Mouse (Mus musculus): ENCODE results near the gene Srpk1. TPM values are rescaled to one million over a fixed set of nuclear protein-coding genes. Genes with fewer than 3 reads are reported as not detected.

Srpk1 gene
- polyA plus RNA-seq, 1 experiment from 2014 or later: 97.5 TPM

GRCm38 (mm10) chr17:28628248-28629124 lies 6.0 kb upstream of the Srpk1 start:
- peak; percentile 59 for ATAC-seq
- no peaks in the 10 kb centered on the region for H3K27me3 ChIP-seq (replicated peaks)
- no peaks in the 10 kb centered on the region for H3K9me3 ChIP-seq
- H3K4me1 ChIP-seq (replicated peaks): peaks cover 12% of the 10 kb centered on the region
- 36% methylated on average over 10 of the region's 10 CpGs for WGBS
- H3K4me3 ChIP-seq (replicated peaks): no peak overlapping the region
- H3K36me3 ChIP-seq: no peaks in the 10 kb centered on the region
- no peak overlapping the region for H3K4me2 ChIP-seq (replicated peaks)
- H3K9ac ChIP-seq: no peak overlapping the region
- no peak overlapping the region for H3K27ac ChIP-seq

GRCm38 (mm10) chr17:28626937-28627336 lies 4.4 kb upstream of the Srpk1 start:
- H3K4me3 ChIP-seq (replicated peaks): no peak overlapping the region
- H3K9me3 ChIP-seq: no peaks in the 10 kb centered on the region
- H3K27me3 ChIP-seq (replicated peaks): no peaks in the 10 kb centered on the region
- peaks cover 16% of the 10 kb centered on the region for H3K4me1 ChIP-seq (replicated peaks)
- no peak overlapping the region for H3K27ac ChIP-seq
- no peak overlapping the region for H3K9ac ChIP-seq
- H3K4me2 ChIP-seq (replicated peaks): no peak overlapping the region
- H3K36me3 ChIP-seq: no peaks in the 10 kb centered on the region
- WGBS: 87% methylated on average over 2 of the region's 2 CpGs
- ATAC-seq: no peak

GRCm38 (mm10) chr17:28625327-28625726 lies 2.8 kb upstream of the Srpk1 start:
- no peaks in the 10 kb centered on the region for H3K27me3 ChIP-seq (replicated peaks)
- H3K9ac ChIP-seq: no peak overlapping the region
- H3K4me1 ChIP-seq (replicated peaks): peaks cover 26% of the 10 kb centered on the region
- no peaks in the 10 kb centered on the region for H3K9me3 ChIP-seq
- no peak overlapping the region for H3K4me3 ChIP-seq (replicated peaks)
- no peaks in the 10 kb centered on the region for H3K36me3 ChIP-seq
- no peak for ATAC-seq
- H3K4me2 ChIP-seq (replicated peaks): no peak overlapping the region
- 89% methylated on average over 15 of the region's 15 CpGs for WGBS
- H3K27ac ChIP-seq: no peak overlapping the region

GRCm38 (mm10) chr17:28624841-28625240 lies 2.3 kb upstream of the Srpk1 start:
- H3K9ac ChIP-seq: no peak overlapping the region
- no peak overlapping the region for H3K4me3 ChIP-seq (replicated peaks)
- no peaks in the 10 kb centered on the region for H3K27me3 ChIP-seq (replicated peaks)
- no peak overlapping the region for H3K4me2 ChIP-seq (replicated peaks)
- no peak overlapping the region for H3K27ac ChIP-seq
- H3K4me1 ChIP-seq (replicated peaks): peaks cover 27% of the 10 kb centered on the region
- H3K36me3 ChIP-seq: 0 out of 2 replicates have a peak, but pooled peaks cover 3% of the 10 kb centered on the region
- WGBS: 69% methylated on average over 2 of the region's 2 CpGs
- no peak for ATAC-seq
- no peaks in the 10 kb centered on the region for H3K9me3 ChIP-seq

GRCm38 (mm10) chr17:28621381-28622299 lies 869 bp downstream of the Srpk1 start:
- Histone ChIP-seq H3K4me3 (replicated peaks) (peak overlapping the region; percentile 100), H3K4me2 (replicated peaks) (peak overlapping the region; percentile 84), H3K9ac (peak overlapping the region; percentile 97), H3K27ac (peak overlapping the region; percentile 92), H3K9me3 (no peaks in the 10 kb centered on the region), H3K36me3 (peaks cover 8% of the 10 kb centered on the region; the same call in 1 of the 2 replicates), H3K4me1 (replicated peaks) (peaks cover 24% of the 10 kb centered on the region), H3K27me3 (replicated peaks) (no peaks in the 10 kb centered on the region)
- peak; percentile 79 for ATAC-seq
- under 1% methylated on average over 72 of the region's 78 CpGs for WGBS

GRCm38 (mm10) chr17:28618775-28619174 lies 3.7 kb downstream of the Srpk1 start:
- Histone ChIP-seq H3K4me2 (replicated peaks) (no peak overlapping the region), H3K4me3 (replicated peaks) (no peak overlapping the region), H3K9ac (no peak overlapping the region), H3K27ac (no peak overlapping the region), H3K36me3 (peaks cover 8% of the 10 kb centered on the region; the same call in 1 of the 2 replicates), H3K27me3 (replicated peaks) (no peaks in the 10 kb centered on the region), H3K4me1 (replicated peaks) (peaks cover 24% of the 10 kb centered on the region), H3K9me3 (no peaks in the 10 kb centered on the region)
- no peak for ATAC-seq
- WGBS: 100% methylated on average over 1 of the region's 1 CpGs

GRCm38 (mm10) chr17:28618124-28618523 lies 4.4 kb downstream of the Srpk1 start:
- WGBS: 72% methylated on average over 7 of the region's 7 CpGs
- H3K4me3 ChIP-seq (replicated peaks): no peak overlapping the region

GRCm38 (mm10) chr17:28617636-28618035 lies 4.9 kb downstream of the Srpk1 start:
- no peaks in the 10 kb centered on the region for H3K9me3 ChIP-seq
- WGBS: 81% methylated on average over 10 of the region's 10 CpGs

More at GRCm38 (mm10) chr17:28618124-28618523, 4.4 kb downstream of the Srpk1 start:
- Histone ChIP-seq H3K36me3 (peaks cover 8% of the 10 kb centered on the region; the same call in 1 of the 2 replicates), H3K27ac (no peak overlapping the region), H3K9me3 (no peaks in the 10 kb centered on the region), H3K4me1 (replicated peaks) (peaks cover 24% of the 10 kb centered on the region), H3K4me2 (replicated peaks) (no peak overlapping the region), H3K27me3 (replicated peaks) (no peaks in the 10 kb centered on the region), H3K9ac (no peak overlapping the region)
- ATAC-seq: no peak

GRCm38 (mm10) chr17:28615332-28615731 lies 7.2 kb downstream of the Srpk1 start:
- H3K27me3 ChIP-seq (replicated peaks): no peaks in the 10 kb centered on the region
- H3K27ac ChIP-seq: no peak overlapping the region
- H3K9me3 ChIP-seq: no peaks in the 10 kb centered on the region
- H3K4me1 ChIP-seq (replicated peaks): 0 out of 2 replicates have a peak, but pooled peaks cover 11% of the 10 kb centered on the region
- no peak overlapping the region for H3K4me3 ChIP-seq (replicated peaks)
- no peak overlapping the region for H3K9ac ChIP-seq
- 0 out of 2 replicates have a peak, but pooled peaks have one; percentile 16 for ATAC-seq
- 80% methylated on average over 4 of the region's 4 CpGs for WGBS
- H3K4me2 ChIP-seq (replicated peaks): no peak overlapping the region
- peaks cover 8% of the 10 kb centered on the region; the same call in 1 of the 2 replicates for H3K36me3 ChIP-seq

More at GRCm38 (mm10) chr17:28617636-28618035, 4.9 kb downstream of the Srpk1 start:
- H3K4me3 ChIP-seq (replicated peaks): no peak overlapping the region
- H3K4me2 ChIP-seq (replicated peaks): no peak overlapping the region
- no peak overlapping the region for H3K9ac ChIP-seq
- no peak for ATAC-seq
- H3K27ac ChIP-seq: no peak overlapping the region
- no peaks in the 10 kb centered on the region for H3K27me3 ChIP-seq (replicated peaks)
- H3K36me3 ChIP-seq: peaks cover 8% of the 10 kb centered on the region; the same call in 1 of the 2 replicates
- H3K4me1 ChIP-seq (replicated peaks): peaks cover 23% of the 10 kb centered on the region

- Histone ChIP-seq H3K9ac (no peak overlapping the region), H3K36me3 (no peaks in the 10 kb centered on the region), H3K9me3 (no peaks in the 10 kb centered on the region), H3K4me2 (replicated peaks) (no peak overlapping the region), H3K27ac (no peak overlapping the region), H3K27me3 (replicated peaks) (no peaks in the 10 kb centered on the region), H3K4me1 (replicated peaks) (0 out of 2 replicates have a peak, but pooled peaks cover 2% of the 10 kb centered on the region), H3K4me3 (replicated peaks) (no peak overlapping the region)
- ATAC-seq: no peak
- WGBS: 83% methylated on average over 6 of the region's 6 CpGs
Observed at GRCm38 (mm10) chr17:28613096-28613495, 9.4 kb downstream of the Srpk1 start.

GRCm38 (mm10) chr17:28612603-28613002 lies 9.9 kb downstream of the Srpk1 start:
- Histone ChIP-seq H3K4me2 (replicated peaks) (no peak overlapping the region), H3K27me3 (replicated peaks) (no peaks in the 10 kb centered on the region), H3K36me3 (no peaks in the 10 kb centered on the region), H3K4me1 (replicated peaks) (no peaks in the 10 kb centered on the region), H3K4me3 (replicated peaks) (no peak overlapping the region), H3K9ac (no peak overlapping the region), H3K27ac (no peak overlapping the region), H3K9me3 (no peaks in the 10 kb centered on the region)
- 69% methylated on average over 2 of the region's 2 CpGs for WGBS
- no peak for ATAC-seq

GRCm38 (mm10) chr17:28609543-28609942 lies 13.0 kb downstream of the Srpk1 start:
- Histone ChIP-seq H3K4me2 (replicated peaks) (no peak overlapping the region), H3K4me1 (replicated peaks) (no peaks in the 10 kb centered on the region)
- 70% methylated on average over 3 of the region's 3 CpGs for WGBS

More at GRCm38 (mm10) chr17:28609543-28609942, 13.0 kb downstream of the Srpk1 start:
- peaks cover 11% of the 10 kb centered on the region; the same call in 1 of the 2 replicates for H3K36me3 ChIP-seq
- H3K9ac ChIP-seq: no peak overlapping the region
- no peaks in the 10 kb centered on the region for H3K27me3 ChIP-seq (replicated peaks)
- no peak overlapping the region for H3K4me3 ChIP-seq (replicated peaks)
- H3K27ac ChIP-seq: no peak overlapping the region
- no peak for ATAC-seq
- no peaks in the 10 kb centered on the region for H3K9me3 ChIP-seq
